Mouse (Mus musculus): ENCODE results near the gene Lrrc73. TPM values are rescaled to one million over a fixed set of nuclear protein-coding genes. Genes with fewer than 3 reads are reported as not detected.

Lrrc73 gene
- total RNA-seq (2023), result 1.2 TPM

GRCm38 (mm10) chr17:46253452-46254084, at the start of gene Lrrc73:
Gene Lrrc73, plus strand, starts transcription at chr17:46253531.

GRCm38 (mm10) chr17:46247512-46248188, 5.7 kb upstream of the Lrrc73 start, which contains the start of the genes Polr1c and Yipf3:
Gene Polr1c, minus strand, starts transcription at chr17:46248054.
Gene Yipf3, plus strand, starts transcription at chr17:46248080.

GRCm38 (mm10) chr17:46282483-46283123, 29.3 kb downstream of the Lrrc73 start, which contains the start of gene Tjap1:
Gene Tjap1, minus strand, starts transcription at chr17:46283026.

GRCm38 (mm10) chr17:46297364-46298219, 44.3 kb downstream of the Lrrc73 start, which contains the start of gene Dlk2:
Gene Dlk2, plus strand, starts transcription at chr17:46297421.

Other genes with a start within 250 kb of the Lrrc73 start
- 9.1 TPM for gene Vegfa, start 221.2 kb upstream of the Lrrc73 start, total RNA-seq (2023)
- 61.7 TPM for gene Mrps18a, start 142.5 kb upstream of the Lrrc73 start, total RNA-seq (2023)
- not detected for gene Rsph9, start 109.3 kb upstream of the Lrrc73 start, total RNA-seq (2023)
- gene Mad2l1bp, start 100.0 kb upstream of the Lrrc73 start, total RNA-seq (2023), result 21.1 TPM
- 165 TPM for gene Gtpbp2, start 92.5 kb upstream of the Lrrc73 start, total RNA-seq (2023)
- 11.8 TPM for gene Polh, start 50.9 kb upstream of the Lrrc73 start, total RNA-seq (2023)
- 32.3 TPM for gene Xpo5, start 50.7 kb upstream of the Lrrc73 start, total RNA-seq (2023)
- gene Polr1c, start 5.5 kb upstream of the Lrrc73 start, total RNA-seq (2023), result 67.4 TPM
- gene Yipf3, start 5.5 kb upstream of the Lrrc73 start, total RNA-seq (2023), result 105 TPM
- gene Tjap1, start 29.5 kb downstream of the Lrrc73 start, total RNA-seq (2023), result 49.3 TPM
- not detected for gene Dlk2, start 43.9 kb downstream of the Lrrc73 start, total RNA-seq (2023)
- 13.4 TPM for gene Abcc10, start 74.8 kb downstream of the Lrrc73 start, total RNA-seq (2023)
- 46.2 TPM for gene Zfp318, start 130.2 kb downstream of the Lrrc73 start, total RNA-seq (2023)
- gene Crip3, start 175.4 kb downstream of the Lrrc73 start, total RNA-seq (2023), result not detected
- not detected for gene Slc22a7, start 184.9 kb downstream of the Lrrc73 start, total RNA-seq (2023)
- 0.56 TPM for gene Ttbk1, start 234.1 kb downstream of the Lrrc73 start, total RNA-seq (2023)
- not detected for gene Dnph1, start 243.2 kb downstream of the Lrrc73 start, total RNA-seq (2023)

Data from CD4-positive naive resting alpha-beta T cell, adult 76 days (primary cell).